Mouse (Mus musculus) urinary bladder, postnatal 4 days (tissue): ENCODE measurements around the gene Prkar2a.
"Not testable (repeated sequence)": the region's sequence is repeated elsewhere in the genome, so short reads cannot be mapped to it uniquely, and the experiment has no call there.

ENCODE experiments used
- DNase-seq, 2 experiments: peaks; one replicate each; pipeline ENCODE4 v3.0.0; 2021 to 2022; ENCODE audit warnings: low spot score in 2 of 2

Prkar2a gene

GRCm38 (mm10) chr9:108689106-108689505 lies at the start of gene Prkar2a:
Gene Prkar2a, plus strand, starts transcription at chr9:108689314.
- no peak for DNase-seq

DNA sequence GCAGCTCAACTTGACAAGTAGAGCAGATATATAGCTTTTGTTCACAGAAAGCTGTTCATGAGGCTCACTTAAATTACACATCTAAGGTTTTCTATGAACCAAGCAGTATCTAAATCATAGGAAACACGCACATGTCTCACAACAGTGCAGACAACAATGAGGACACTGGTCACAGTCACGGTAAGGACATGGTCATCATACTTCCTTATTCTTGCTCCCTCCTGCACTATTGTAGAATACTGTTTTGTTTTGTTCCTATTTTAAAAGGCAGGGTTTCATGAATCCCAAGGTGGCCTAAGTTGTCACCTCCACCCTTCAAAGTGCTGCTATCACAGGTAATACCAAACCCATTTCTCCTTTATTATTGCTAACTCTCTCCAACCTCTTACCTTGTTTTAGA lies 49.3 kb upstream of the Prkar2a start:
- no peak for DNase-seq

GRCm38 (mm10) chr9:108648166-108648565 lies 40.9 kb upstream of the Prkar2a start:
- DNase-seq, result no peak

DNA sequence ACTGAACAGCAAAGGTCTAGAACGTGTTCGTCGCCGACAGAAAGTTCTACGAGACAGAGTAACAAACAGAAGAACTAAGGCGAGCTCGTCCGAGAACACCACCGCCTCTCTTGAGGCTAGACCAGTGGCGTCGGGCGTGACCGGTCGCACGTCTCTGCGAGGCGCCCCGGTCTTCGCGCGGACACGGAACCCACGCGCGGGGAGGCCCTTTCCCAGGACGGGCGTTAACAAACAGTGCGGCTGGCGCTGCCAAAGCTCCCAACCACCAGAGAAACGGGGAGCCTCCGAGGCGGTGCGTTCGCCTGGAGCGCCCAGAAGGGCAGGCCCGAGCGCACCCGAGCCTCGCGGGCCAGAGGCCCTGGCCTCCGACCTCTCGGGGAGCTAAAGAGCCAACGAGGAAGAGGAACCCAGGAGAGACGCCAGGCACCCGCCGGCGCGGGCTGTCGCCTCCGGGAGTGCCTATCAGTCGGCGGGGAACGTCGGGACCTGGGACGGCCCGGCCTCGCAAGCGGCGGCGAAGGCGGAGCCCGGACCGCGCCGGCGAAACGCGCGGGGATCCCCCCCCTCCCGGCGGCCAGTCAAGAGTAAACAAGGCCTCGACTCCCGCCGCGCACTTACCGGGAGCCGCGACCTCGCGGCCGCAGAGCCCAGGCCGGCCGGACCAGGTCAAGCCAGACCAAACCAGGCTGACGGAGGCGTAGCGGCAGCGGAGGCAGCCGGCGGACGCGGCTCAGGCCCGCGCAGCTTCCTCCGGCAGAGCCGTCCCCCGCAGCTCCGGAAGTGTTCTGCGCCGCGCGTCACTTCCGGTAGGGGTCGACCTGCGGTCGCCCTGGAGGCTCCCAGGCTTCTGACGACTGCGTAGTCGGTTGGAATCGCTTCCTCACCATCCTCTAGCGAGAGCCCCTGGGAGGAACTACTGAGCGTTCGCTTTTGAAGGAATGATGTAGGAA lies 40.2 kb upstream of the Prkar2a start, which contains the start of gene Arih2:
Arih2 (minus strand) TSS at position 776 of the 950 bp plus-strand sequence.
- peak; percentile 85 to 89 for DNase-seq

DNA sequence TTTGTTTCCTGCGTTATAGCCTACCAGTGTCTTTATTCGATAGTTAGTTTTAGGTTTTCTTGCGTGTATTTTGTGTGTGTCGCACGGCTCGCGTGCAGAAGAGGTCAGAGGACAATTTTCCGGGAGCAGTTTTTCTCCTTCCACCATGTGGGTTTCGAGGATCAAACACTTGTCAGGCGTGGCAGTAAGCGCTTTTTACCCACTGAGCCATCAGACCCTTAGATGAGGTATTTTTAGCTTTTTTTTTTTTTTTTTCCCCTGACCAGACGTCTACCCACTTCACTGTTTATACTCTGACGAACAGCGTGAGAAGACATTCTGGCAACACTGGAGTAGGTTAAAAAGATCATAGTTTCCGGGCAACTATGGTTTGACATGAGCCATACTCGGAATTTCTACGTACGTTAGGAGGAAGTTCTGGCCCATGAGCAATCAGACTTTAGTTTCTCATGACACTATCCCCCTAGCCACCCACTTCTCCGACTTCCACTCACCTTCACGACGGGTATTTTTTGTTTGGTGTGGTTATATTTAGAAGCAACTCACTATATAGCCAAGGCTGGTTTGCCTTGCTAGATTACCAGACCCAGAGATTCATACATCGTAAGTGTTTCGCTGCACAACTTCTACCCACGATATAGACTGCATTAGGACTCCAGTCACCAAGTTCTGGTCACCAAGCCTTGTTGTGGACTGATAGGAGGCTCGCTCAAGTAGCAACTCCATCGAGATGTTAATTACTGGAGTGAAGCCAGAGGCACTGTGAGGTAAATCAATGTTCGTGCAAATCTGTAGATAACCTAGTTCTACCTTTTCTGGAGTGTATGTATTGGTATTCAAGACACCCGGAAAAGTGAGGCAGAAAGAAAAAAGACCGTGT lies 39.3 kb upstream of the Prkar2a start:
- DNase-seq, result no peak

DNA sequence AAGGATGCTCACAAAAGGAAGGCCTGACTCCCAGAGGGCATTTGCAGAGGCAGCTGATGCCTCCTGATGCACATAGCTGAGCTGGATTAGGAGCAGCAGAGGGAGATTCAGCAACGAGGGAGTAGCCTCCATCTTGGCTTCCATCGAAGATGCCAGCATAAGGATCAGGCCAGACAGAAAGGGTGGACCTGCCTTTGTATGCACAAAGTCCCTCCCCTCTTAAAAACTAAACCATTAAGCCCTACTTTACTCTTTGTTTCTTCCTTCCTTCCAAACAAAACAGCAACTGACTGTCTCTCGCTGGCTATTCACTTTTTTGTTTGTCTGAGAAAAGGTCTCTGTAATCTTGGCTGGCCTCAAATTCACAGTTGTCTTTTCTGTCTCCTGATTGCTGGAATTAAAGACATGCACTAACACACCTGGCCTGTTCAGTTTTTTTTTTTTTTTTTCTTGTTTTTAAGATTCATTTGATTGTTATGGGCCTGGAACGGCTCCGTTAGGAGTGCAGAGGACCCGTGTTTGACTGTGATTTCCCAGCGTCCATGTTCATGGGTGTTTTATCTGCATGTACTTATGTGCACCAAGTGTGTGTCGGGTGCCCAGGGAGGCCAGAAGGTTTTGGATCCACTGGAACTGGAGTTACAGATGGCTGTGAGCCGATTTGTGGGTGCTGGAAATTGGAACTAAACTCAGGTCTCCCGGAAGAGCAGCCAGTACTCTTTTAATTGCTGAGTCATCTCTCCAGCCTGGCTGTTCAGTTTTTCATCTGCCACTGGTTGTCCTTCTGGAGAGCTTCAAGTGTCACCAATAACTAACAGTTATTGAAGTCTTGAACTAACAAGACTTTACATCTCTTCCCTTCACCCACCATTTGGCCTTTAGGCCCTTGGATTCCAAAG lies 34.3 kb upstream of the Prkar2a start:
- DNase-seq, result no peak

DNA sequence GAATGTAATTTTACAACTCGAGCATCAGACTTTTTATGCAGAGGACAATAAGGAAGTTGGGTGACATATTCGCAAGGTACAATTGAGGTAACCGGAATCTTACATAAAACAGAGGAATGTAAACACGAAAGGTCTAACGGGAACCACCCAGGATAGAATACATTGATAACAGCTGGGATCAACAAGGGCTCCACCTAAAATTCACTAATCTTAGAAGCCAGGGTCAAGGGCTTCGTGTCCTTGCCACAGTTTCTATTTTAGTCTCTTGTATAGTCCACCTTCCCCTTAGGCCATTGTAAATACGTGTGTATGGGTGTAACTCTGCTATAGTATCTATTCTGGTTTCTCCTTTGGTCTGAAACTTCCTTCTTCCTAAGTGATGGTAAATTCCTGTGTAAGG lies 33.2 kb upstream of the Prkar2a start:
- DNase-seq, result not testable (repeated sequence)

- DNase-seq, result peak; percentile 77 to 84
Measured at GRCm38 (mm10) chr9:108661677-108662612, 27.2 kb upstream of the Prkar2a start, which contains the start of gene Slc25a20. Gene Slc25a20, plus strand, starts transcription at chr9:108662088.

DNA sequence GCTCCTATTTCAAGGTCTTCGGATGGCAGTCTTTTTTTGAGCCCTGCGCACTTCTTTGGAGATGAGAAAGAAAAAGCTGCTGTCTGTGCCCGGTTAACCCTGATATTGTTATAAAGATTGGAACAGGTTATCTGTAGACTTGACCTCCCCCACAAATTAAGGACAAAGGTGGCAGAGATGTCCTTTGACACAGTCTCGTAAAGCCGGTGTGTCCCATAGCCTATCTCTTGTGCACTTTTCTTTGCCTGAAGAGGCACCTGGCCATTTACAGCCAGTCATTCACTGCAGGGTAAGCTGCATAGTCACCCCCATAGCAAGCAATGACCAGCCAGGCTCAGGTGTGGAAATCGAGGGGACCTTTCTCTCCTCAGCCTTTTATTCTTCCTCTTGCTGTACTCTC lies 26.5 kb upstream of the Prkar2a start:
- no peak for DNase-seq

DNA sequence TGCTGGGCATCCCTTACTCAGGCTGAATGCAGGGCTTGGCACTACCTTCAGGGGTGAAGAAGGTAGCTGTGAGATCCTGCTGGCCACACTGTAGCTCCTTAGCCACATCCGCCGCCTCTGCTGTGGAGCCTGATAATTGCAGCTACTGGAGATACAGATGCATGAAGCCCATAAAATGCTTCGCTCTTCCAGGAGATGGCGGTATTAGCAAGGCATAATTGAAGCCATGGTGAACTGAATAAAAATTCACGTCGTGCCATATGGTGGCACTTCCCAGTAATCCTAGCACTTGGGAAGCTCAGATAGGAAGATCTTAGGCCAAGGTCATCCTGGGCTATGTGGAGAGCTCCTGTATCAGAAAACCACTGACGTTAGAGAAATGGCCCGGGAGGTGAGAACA lies 19.2 kb upstream of the Prkar2a start:
- no peak for DNase-seq

DNA sequence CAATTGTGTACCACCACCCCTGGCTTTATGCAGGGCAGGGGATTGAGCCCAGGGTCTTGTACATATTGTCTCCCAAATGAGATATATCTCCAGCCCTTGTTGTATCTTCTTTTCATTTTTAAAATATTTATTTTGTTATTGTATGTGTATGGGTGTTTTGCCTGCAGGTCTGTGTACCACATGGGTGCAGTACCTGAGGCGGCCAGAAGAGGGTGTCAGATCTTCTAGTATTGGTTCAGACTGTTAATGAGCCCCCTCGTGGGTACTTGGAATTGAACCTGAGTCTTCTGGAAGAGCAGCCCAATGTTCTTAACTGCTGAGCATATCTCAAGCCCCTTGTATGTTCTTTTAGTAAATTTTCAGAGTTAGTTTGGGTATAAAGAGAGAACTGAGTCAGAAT lies 16.0 kb upstream of the Prkar2a start:
- no peak for DNase-seq

- no peak for DNase-seq
Measured at GRCm38 (mm10) chr9:108680026-108680425, 9.1 kb upstream of the Prkar2a start.

DNA sequence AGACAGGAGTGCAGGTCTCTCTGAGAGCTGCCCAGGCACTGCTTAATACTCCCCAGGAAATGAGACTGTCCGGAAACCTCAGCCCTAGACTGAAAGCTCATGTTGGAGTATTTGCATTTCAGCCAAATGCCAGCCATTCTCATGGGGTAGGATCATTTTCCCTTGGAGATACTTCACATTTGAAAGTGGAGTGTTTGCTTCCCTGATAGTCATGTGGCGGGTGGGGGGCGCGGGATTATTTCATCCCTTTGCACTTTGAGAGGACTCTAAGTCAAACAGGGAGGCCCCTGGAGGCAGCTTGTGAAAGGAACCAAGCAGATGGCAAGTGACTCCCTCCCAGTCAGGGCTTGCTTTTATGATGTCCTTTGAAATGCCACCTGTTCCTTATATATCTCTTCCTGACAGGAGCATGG lies 2.6 kb upstream of the Prkar2a start:
- DNase-seq, result no peak

GRCm38 (mm10) chr9:108687181-108687580 lies 1.9 kb upstream of the Prkar2a start:
- no peak for DNase-seq

GRCm38 (mm10) chr9:108687686-108688085 lies 1.4 kb upstream of the Prkar2a start:
- no peak for DNase-seq

- DNase-seq, result no peak
Measured at GRCm38 (mm10) chr9:108688451-108688850, 663 bp upstream of the Prkar2a start.

DNA sequence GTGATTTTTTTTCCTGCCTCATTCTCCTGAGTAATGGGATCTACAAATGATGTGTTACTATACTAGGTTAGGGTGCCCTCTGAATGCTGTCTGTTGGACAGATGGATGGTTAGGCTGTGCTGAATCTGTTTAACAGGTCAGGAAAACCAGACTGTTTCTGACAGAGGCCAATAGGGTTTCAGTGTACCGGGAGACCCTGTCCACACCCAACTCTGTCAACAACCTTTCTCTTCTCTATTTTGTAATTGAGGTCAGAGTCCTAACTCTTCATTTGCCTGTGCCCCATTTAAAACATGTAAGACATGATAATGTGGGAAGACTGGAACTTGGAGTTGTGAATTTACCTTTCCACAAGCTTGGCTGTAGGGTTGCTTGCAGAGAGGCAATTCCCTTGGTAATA lies 879 bp downstream of the Prkar2a start:
- DNase-seq, result no peak

DNA sequence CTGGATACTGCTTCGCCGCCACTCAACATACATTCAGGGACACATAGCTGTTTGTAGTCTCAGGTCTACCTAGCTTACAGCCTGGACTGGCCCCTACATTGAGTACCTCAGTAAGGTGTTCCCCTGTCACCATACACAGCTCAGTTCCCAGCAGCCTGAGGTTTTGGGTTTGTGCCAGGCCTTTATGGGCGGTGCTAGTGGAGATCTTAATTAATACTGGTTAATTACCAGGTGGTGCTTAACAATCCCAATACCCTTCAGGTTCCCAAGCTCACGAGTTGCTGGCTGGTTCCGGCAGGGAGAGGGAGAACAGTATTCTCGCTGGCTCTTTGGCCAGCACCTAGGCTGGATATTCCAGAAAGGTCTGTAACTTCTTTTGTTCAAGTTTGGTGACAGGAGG lies 1.8 kb downstream of the Prkar2a start:
- DNase-seq, result no peak

- no peak for DNase-seq
Measured at GRCm38 (mm10) chr9:108691371-108691770, 2.3 kb downstream of the Prkar2a start.

GRCm38 (mm10) chr9:108691846-108692225 lies 2.7 kb downstream of the Prkar2a start:
- peak; percentile 85 to 87 for DNase-seq
